Mouse (Mus musculus) liver, embryonic 13.5 days (tissue): ENCODE data around the gene Mtmr14. TPM values are rescaled to one million over a fixed set of nuclear protein-coding genes. Genes with fewer than 3 reads are reported as not detected.

ENCODE experiments used
- polyA plus RNA-seq: library from polyadenylated mRNA; unstranded; fragments of >200 nt; fragmentation: Nextera tagmentation; extraction: Ambion mirVana; gene quantifications from 2 replicates; pipeline ENCODE4 v1.2.1, GENCODE M21; 2015

The Mtmr14 gene
- polyA plus RNA-seq, 1 experiment from 2014 or later = 18.0 TPM

Other genes with a start within 250 kb of the Mtmr14 start
- gene Thumpd3, start 191.6 kb upstream of the Mtmr14 start, polyA plus RNA-seq = 43.8 and 49.0 TPM in 2 replicates
- gene Setd5, start 160.5 kb upstream of the Mtmr14 start, polyA plus RNA-seq = 19.8 and 21.3 TPM in 2 replicates
- gene Lhfpl4, start 42.5 kb upstream of the Mtmr14 start, polyA plus RNA-seq = 0.30 and 0.31 TPM in 2 replicates
- 0.17 TPM in 1 of 2 replicates, not detected in the other for gene Cpne9, start 44.5 kb downstream of the Mtmr14 start, polyA plus RNA-seq
- 7.5 and 9.2 TPM in 2 replicates for gene Brpf1, start 69.3 kb downstream of the Mtmr14 start, polyA plus RNA-seq
- gene Ogg1, start 89.1 kb downstream of the Mtmr14 start, polyA plus RNA-seq = 5.6 and 6.8 TPM in 2 replicates
- gene Camk1, start 106.1 kb downstream of the Mtmr14 start, polyA plus RNA-seq = 19.9 and 22.6 TPM in 2 replicates
- gene Tada3, start 140.0 kb downstream of the Mtmr14 start, polyA plus RNA-seq = 22.6 TPM in 2 replicates
- gene Arpc4, start 140.3 kb downstream of the Mtmr14 start, polyA plus RNA-seq = 262 and 272 TPM in 2 replicates
- 0.62 and 0.85 TPM in 2 replicates for gene Ttll3, start 151.4 kb downstream of the Mtmr14 start, polyA plus RNA-seq
- 13.4 and 19.2 TPM in 2 replicates for gene Rpusd3, start 181.5 kb downstream of the Mtmr14 start, polyA plus RNA-seq
- gene Cidec, start 197.9 kb downstream of the Mtmr14 start, polyA plus RNA-seq = 0.10 TPM in 1 of 2 replicates, not detected in the other
- gene Jagn1, start 204.7 kb downstream of the Mtmr14 start, polyA plus RNA-seq = 51.8 and 53.3 TPM in 2 replicates
- 0.16 and 0.20 TPM in 2 replicates for gene Il17re, start 220.6 kb downstream of the Mtmr14 start, polyA plus RNA-seq
- 5.3 and 6.2 TPM in 2 replicates for gene Il17rc, start 233.6 kb downstream of the Mtmr14 start, polyA plus RNA-seq
- 7.4 and 8.0 TPM in 2 replicates for gene Creld1, start 245.5 kb downstream of the Mtmr14 start, polyA plus RNA-seq